Mouse (Mus musculus) naive thymus-derived CD4-positive, alpha-beta T cell, adult 2 months (primary cell): ENCODE results near the gene Atad5.
A peak's percentile ranks its signal among the peaks of the same experiment; 100 is the strongest.
"Not testable (repeated sequence)": the region's sequence is repeated elsewhere in the genome, so short reads cannot be mapped to it uniquely, and the experiment has no call there.

ENCODE experiments used
- DNase-seq: peaks from one replicate; pipeline ENCODE4 v3.0.0-alpha.2; 2011; ENCODE audit warnings: low read depth

The Atad5 gene

GRCm38 (mm10) chr11:80081786-80082319 is 7.3 kb upstream of the Atad5 start:
- no peak for DNase-seq

DNA sequence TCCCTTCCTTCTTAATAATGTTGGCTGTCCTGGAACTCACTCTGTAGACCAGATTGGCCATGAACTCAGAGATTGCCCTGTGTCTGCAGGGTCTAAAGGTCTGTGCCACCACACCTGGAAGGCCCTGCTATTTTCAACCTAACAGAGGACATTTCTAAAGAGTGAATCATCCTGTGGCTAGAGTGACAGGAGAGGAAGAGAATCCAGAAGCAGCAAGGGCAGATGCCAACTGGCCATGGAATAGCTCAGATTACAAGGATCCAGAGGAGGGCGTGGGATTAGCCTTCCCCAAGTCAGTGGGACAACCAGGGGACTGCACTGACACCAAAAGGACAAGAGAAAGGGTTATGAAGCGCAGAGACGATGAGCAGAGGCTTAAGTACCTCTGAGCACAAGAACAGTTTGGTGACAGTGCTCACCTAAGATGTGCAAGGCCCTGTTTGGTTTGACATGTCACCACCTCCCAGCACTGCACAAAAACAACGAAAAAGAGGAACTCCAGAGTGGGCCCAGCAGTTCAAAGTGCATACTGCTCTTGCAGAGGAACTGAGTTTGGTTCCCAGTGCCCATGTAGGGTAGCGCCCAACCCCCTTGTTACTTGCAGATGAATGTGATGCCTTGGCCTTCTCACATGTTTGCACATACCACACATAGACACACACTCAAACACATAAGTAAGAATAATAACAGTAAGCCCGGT is 3.7 kb upstream of the Atad5 start:
- no peak for DNase-seq

- peak; percentile 97 for DNase-seq
Measured at GRCm38 (mm10) chr11:80086844-80087243, 2.4 kb upstream of the Atad5 start.

- DNase-seq: peak; percentile 34
Measured at GRCm38 (mm10) chr11:80089817-80090214, 616 bp downstream of the Atad5 start.

GRCm38 (mm10) chr11:80090555-80091164 is 1.5 kb downstream of the Atad5 start:
- no peak for DNase-seq

- no peak for DNase-seq
Measured at GRCm38 (mm10) chr11:80098444-80099056, 9.3 kb downstream of the Atad5 start.

DNA sequence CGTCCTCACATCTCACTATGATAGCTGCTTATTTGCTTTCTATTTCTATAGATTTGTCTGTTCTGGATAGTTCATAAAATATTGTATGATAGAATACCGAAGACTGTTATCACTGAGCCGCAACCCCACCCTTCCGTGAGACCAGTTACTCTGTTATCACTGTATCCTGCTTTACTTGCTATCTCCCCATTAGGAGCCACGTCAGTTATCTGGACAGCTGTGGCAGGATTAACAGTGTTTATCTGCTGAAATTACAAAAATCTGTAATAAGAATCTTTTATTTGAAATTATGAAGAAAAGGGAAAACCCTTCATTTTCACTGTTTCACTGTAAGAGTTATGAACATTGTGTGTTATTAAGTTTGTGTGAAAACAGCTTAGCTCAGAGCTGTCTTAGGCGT is 12.1 kb downstream of the Atad5 start:
- DNase-seq: no peak

GRCm38 (mm10) chr11:80104407-80104806 is 15.2 kb downstream of the Atad5 start:
- DNase-seq: no peak

- DNase-seq: no peak
Measured at GRCm38 (mm10) chr11:80116411-80116810, 27.2 kb downstream of the Atad5 start.

- no peak for DNase-seq
Measured at GRCm38 (mm10) chr11:80132050-80132449, 42.9 kb downstream of the Atad5 start.

DNA sequence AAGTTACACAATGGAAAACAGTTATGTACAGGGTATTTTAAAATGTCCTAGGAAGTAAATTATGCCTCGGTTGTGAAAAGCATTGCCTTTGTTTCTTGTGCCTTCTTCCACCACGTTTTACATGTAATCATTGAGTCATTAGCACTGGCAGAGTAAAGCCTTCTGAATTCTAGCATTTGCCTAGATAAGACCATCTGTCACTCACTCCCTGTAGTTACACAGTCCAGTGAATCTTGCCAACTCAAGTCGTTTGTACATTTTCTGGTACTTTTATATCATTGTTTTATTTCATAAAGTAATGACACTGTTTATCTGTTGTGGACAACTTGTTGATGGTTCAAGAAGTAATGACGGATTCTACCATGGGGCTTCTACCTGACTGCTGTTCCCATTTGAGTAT is 45.5 kb downstream of the Atad5 start:
- no peak for DNase-seq

DNA sequence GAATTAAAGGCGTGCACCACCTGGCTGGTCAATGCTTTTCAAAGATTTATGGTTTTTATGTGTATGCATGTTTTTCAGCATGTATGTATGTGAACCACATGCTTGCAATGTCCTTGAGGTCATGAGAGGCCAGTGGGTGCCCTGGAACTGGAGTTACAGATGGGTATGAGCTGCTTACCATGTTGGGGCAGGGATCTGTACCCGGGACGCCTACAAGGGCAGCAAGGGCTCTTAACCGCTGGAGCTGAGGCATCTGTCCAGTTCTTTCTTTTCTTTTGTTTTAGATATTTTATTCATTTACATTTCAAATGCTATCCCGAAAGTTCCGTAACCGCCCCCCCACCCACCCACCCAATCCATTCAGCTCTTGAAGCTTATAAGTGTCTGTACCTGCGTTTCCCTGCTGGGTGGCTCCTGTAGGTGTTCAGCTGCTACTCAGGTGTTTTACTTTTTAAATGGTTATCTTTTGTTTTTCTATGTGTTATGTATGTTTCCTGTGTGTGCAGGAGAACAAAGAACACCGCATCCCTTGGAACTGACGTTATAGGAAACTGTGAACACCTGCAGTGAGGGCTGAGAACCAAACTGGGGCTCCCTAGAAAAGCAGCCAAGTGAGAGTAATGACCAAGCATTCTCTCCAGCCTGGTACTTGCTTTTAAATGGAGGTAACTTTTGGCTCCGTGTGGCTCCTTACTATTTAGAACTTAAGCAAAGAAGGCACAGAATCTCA is 46.9 kb downstream of the Atad5 start:
- DNase-seq: peak; percentile 32

DNA sequence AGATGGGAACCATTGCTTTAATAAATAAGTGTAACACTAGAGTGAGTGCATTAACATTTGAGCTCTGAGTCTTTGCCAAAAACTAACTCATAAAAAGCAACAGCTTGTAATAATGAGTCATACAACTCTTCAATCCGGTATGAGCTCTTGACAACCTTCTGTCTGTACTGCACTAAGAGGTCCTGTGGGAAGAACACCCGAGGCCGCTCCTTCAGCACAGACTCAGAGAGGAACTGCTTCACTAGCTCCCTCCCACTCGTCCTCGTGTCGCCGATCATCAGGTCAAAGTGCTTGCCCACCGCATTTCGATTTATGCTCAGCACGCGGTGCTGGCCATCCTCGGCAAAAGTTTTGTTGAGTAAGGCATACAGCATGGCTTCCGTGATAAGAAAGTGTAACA is 47.6 kb downstream of the Atad5 start:
- no peak for DNase-seq

- DNase-seq: no peak
Measured at GRCm38 (mm10) chr11:80137773-80138172, 48.6 kb downstream of the Atad5 start.

- peak; percentile 85 for DNase-seq
Measured at GRCm38 (mm10) chr11:80141825-80142521, 52.8 kb downstream of the Atad5 start, which contains the start of gene Tefm. Tefm (minus strand) TSS chr11:80142175.

GRCm38 (mm10) chr11:80142872-80143271 is 53.7 kb downstream of the Atad5 start:
- no peak for DNase-seq

DNA sequence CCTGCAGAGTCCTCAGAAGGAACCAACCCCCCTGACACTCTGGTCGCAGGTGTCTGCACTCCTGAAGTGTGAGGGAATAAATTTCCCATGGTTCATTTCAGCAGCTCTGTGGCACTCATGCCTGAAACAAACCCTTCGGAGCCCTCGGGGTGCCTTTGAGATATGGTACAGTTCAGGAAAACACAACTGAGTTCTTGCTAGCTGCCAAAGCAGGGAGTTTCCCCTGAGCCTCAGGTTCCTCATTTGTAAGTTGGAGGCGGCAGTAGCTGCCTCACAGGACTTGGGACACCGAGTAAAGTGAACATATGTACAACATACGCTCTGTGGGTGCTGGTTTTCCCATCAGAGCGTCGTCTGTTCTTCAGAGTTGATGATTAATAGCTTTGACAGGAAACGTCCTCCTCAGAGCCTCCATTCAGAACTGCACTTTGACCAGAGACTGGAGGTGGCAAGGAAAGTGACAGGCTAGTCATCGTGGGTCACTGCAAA is 56.6 kb downstream of the Atad5 start:
- DNase-seq: no peak

DNA sequence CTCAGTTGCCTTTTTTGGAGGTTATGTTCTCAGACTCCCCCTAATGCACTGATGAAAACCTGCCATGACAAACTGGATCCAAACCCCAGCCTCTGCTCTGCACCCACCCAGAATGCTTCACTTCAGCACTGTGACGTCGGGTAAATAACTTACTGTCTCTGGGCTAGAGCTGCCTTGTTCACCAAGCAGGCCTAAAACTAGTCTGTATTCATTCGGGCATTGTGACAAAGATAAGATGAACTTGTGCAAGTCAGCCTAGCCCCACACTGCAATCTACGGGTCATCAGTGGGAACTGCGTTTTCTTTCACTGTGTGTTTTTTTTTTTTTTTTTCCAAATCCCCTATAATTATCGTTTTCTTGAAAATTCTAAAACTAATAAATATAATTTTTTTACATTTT is 58.5 kb downstream of the Atad5 start:
- DNase-seq: no peak

GRCm38 (mm10) chr11:80148313-80148712 is 59.1 kb downstream of the Atad5 start:
- DNase-seq: no peak

- DNase-seq: not testable (repeated sequence)
Measured at GRCm38 (mm10) chr11:80148974-80149373, 59.8 kb downstream of the Atad5 start.

GRCm38 (mm10) chr11:80149412-80150023 is 60.3 kb downstream of the Atad5 start:
- no peak for DNase-seq
